Mouse (Mus musculus): ENCODE measurements around the gene Lclat1.

DNA sequence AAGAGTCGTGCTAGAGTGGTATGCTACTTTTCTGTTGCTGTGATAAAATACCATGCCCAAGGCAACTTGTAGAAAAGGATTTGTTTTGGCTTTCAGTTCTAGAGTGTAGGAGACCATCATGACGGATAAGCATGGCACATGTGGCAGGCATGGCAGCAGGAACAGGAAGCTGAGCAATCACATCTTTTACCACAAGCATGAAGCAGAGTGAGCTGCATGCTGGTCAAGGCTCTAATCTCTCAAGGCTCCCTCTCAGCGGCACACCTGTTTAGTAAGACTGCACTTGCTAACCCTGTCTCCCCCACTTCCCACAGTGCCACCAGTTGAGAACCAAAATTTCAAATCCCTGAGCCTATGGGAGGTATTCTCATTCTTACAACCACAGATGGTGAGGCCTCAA lies 119.6 kb downstream of the Lclat1 start:
- TF ChIP-seq CTCF (IDR thresholded peaks at IDR 0.05; ENCODE audit: borderline replicate concordance, extremely low read depth, insufficient read depth, insufficient read length) (no peak), POLR2A (IDR thresholded peaks at IDR 0.05; ENCODE audit: borderline replicate concordance, extremely low read depth, insufficient read depth, insufficient read length, poor library complexity, severe bottlenecking) (no peak)
